Mouse (Mus musculus) ovary, postnatal 10 days (tissue): ENCODE results near the gene Gdf3.
"Not testable (repeated sequence)": the region's sequence is repeated elsewhere in the genome, so short reads cannot be mapped to it uniquely, and the experiment has no call there.

Experiments used
- DNase-seq: peaks from one replicate; pipeline ENCODE4 v3.0.0; 2022; ENCODE audit warnings: low spot score

Gdf3 gene

DNA sequence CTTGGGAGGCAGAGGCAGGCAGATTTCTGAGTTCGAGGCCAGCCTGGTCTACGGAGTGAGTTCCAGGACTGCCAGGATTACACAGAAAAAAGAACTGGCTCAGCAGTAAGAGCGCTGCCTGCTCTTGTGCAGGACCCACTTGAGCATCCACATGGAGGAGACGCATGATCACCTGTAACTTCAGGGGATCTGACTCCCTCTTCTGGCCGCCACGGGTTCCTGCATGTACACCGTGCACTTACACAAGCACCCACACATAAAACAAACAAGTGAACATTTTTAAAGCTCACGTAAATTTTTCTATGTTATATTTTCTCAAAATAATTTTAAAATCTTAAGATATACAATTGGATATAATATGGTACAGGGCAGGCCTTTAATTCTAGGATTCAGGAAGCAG lies 4.4 kb downstream of the Gdf3 start:
- no peak for DNase-seq

DNA sequence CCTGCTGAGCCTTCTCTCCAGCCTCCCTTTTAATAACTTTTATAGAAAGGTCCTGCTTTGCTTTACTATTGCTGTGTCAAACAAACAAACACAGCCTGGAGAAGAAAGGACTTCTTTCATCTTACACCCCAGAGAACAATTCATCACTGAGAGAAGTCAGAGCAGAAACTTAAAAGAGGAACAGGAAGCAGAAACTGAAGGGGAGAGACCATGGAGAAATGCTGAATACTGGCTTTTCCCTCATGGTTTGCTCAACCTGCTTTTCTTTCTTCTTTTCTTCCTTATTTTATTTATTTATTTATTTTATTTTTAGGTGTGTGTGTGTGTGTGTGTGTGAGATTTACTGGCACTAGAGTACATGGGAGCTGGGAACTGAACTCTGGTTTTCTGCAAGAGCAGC lies 5.6 kb downstream of the Gdf3 start:
- no peak for DNase-seq

DNA sequence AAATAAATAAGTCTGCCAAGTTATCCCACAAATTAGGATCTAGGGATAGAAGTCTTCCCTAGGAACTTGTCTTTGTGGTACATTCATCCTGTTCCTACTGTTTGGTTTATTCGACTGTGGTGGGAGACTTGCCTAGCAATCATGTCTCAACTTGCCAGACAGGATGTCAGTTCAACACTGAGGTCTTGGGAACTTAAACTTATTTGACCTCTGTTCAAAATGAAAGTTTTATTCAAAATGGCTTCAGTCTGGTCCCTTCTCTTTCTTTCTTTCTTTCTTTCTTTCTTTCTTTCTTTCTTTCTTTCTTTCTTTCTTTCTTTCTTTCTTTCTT lies 6.9 kb downstream of the Gdf3 start:
- DNase-seq = no peak

DNA sequence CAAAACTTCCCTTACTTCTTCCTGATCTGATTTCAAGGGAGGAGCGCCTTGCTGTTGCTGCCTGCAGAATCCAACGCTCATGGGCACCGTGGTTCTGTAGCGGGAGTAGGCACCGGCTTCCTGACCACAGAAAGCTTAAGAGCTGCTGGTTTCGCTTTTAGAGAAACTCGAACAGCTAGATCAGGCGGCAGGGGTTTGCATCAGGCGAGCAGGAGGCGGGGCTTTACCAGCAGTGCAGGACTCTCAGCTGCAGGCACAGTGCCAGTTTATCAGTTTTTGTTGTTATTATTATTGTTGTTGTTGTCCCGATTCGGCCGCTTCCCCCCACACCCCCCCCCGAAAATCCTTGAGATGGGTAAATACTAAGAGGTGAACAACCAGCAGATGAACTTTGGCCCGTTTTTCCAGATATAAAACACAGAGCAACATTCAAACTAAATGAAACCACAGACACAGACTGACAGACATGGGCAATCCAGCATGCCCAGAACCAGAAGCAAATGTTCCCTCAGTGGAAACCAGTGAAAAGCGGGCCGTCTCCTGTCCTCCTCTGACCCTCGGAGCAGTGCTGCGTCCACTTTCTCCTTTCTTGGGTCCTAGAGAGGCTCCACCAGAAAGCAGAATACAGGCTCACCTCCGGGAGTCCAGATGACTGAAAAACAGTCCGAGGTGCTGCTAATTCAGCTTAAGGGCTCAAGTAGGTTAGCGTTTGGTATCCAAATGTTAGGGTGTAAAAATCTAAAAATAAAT lies 7.5 kb downstream of the Gdf3 start, which contains the start of gene Apobec1:
TSS of gene Apobec1 (minus strand) at position 203 of the 750 bp plus-strand sequence.
- peak; percentile 22 for DNase-seq

DNA sequence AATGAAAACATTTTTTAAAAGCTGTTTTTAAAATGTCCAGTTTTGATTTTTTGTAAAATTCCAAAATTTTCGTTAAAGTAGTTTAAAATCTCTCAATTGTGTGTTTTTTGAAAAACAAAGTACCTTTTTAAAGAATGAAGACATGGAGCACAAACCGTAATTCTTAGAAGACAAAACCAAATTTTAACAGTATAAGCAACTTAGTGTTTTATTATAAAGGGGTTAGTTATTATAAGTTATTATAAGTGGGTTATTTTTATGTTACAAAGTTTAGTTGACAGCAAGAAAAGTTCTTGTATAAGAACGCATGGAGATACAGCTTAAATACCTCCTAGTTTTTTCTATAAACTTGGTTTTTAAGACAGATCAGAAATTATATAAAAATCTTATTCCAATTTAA lies 8.3 kb downstream of the Gdf3 start:
- no peak for DNase-seq

DNA sequence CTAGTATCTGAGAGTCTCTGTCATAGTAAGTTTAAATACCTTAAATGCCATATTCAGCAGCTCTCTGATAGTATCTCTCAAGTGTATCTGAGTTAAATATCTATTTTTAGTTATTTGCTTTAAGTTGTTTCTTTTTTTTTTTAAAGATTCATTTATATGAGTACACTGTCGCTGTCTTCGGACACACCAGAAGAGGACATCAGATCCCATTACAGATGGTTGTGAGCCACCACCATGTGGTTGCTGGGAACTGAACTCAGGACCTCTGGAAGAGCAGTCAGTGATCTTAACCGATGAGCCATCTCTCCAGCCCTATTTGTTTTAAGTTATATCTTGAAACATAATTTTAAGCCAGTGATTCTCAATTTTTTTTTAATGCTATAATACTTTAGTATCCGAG lies 8.9 kb downstream of the Gdf3 start:
- no peak for DNase-seq

DNA sequence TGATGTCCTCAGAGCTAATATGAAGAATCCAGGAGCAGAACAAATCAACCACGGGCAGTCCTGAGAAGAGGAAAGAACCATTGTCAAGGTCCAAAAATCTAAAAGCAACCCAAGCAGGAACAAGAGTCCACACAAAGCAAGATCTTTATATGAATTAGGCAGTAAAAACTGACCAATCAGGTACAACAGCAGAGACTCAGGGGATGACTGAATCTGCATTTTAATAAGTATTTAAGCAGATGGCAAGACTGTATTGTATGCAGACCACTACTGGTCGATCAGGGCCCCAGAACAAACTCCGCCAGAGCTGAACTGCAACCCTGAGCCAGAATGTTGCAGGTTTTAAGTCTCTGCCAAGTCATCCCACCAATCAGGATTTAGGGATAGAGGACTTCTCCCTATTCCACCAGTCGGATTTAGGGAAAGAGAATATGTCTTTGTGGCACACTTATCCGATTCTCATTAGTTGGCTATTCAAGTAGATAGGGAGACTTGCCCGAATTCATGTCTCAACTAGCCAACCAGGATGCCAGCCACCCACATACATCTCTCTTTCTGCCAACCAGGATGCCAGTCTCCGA lies 9.7 kb downstream of the Gdf3 start:
- DNase-seq = no peak

DNA sequence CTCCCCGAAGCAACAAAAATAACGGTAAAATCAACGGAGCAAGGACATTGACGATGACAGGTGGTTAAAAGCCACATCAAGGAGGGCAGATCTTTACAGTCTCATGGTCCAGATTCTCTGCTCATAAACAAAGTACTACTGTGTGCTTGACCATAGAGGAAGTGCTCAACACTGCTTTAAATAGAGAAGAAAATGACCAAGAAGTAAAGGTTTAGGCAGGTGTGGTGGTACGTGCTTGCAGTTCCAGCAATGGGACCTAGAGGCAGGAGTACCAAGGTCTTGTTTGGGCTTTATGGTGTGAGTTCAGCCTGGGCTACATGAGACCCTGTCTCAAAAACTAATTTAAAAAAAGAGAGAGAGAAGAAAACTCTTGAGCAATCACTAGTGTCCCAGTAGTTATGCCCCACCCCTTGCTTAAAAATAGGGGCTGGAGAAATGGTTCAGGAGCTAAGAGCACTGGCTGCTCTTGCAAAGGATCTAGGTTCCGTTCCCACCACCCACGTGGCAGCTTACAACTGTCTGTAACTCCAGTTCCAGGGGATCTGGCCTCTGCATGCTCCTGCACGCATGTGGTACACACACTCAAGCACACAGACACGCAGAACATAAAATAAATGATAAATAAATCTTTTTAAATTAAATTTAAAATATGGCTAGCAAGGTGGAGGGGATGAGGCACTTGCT lies 10.7 kb downstream of the Gdf3 start:
- DNase-seq = no peak

DNA sequence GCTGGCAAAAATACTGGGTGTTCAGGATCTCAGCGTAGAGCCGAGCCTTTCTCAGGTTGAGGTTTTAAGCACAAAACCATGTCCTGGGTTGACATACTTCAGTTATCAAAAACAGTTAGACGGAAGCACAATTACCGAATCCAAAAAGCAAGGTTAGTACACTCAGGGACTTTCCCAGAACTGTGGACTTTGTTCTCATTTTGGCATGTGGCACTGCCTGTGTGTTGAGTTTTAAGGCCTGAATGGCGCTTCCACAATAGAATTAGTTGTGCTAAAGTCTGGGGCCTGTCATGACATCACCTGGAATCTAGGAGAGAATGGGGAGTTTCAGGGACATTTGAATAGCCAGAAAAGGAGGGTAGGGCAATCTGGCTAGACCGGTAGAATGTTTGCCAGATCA lies 11.5 kb downstream of the Gdf3 start:
- DNase-seq = no peak

DNA sequence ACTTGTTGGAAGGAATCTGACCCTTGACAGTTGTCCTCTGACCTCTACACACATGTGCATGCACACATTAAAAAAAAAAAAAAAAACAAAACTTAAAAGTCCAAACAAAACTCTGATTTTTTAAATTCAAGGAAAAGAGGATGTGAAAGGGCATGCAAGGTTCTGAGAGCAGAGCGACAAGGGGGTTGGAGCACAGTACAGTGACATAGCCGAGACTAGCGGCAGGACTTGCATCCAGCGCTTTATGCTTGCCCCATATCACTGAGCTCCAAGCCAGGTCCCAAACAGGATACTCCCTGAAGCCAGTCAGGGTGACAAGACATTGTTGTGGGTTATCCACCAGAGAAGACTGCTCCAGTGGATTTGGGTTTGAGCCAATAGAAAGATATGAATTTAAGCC lies 11.9 kb downstream of the Gdf3 start:
- DNase-seq = no peak

DNA sequence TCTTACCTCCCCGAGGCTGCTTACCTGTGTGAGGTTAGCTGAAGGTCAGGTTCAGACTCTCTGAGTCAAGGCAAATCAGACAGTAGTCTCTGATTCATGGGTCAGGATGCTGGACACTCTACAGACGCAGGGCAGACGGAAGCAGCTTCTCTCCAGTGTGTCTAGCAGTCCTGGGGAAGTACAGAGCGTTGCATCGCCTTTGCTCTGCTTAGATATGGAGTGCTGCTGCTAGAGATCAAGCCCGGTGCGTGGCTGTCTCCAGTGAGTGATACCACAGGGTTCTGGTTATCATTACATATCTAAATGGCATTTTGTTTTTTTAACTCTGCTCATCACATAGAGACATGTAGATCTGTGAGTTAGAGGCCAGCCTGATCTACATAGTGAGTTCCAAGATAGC lies 13.3 kb downstream of the Gdf3 start:
- no peak for DNase-seq

DNA sequence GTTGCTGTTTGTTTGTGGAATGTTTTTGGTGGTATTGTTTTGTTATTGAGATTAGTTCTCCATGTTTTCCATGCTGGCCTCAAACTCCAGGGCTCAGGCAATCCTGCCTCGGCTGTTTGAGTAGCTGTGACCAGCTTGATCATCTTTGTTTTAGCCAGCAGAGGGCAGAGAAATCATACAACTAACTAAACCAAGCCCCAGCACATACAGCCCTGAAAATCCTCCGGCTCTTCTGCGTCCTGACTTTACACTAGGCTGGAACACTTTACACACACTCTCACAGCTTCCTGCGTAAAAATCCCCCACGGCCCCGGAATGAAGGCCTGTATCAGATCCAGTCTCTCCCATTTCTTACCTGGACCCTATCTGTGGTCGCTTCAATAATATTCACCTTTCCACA lies 14.2 kb downstream of the Gdf3 start:
- no peak for DNase-seq

DNA sequence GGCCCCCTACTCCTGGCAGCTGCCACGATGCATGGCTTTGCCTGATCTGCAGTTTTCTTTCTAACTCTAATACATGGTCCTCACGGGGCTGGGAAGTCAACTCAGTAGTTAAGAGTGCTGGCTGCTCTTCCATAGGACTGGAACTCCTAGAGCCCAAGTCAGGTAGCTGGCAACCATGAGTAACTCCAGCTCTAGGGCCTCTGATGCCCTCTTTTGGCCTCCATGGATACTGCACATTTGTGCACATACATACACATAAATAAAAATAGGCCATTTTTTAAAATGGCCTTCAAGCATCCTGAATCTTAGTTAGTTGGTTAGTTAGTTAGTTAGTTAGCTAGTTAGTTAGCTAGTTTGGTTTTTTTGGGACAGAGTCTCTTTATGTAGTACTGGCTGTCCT lies 17.0 kb downstream of the Gdf3 start:
- DNase-seq = no peak

DNA sequence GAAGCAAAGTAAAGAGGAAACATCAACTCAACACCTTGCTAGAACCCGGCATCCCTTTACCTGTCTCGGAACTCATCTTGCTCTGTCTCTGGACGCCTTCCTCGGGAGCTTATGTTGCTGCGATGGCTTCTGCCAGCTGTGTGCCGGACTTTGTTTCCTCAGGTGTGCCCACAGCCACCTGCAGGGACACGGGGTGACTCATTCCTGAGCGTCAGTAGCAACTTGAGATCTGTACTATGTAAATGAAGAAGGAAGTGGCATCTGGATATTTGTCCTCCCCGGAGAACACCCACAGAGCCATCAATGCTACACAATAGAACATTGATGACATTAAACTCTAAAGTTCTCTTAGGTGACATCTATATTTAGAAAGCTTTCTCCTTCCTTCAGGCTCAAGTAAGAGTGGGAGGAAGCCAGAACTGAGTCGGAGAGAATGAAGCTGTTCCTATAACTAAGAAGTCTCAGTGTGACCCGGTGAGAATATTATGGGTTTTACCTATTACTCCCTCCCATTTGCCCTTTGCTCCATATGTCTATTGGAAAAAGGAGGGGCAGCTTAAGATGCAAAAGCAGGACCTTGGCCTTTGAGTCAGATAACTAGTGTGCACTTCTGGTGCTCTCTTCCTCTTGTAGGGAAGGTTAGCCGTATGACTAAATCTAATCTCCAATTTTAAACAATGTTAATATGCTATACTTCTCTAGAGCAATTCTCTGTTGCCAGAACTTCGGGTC lies 18.7 kb downstream of the Gdf3 start:
- DNase-seq = no peak

DNA sequence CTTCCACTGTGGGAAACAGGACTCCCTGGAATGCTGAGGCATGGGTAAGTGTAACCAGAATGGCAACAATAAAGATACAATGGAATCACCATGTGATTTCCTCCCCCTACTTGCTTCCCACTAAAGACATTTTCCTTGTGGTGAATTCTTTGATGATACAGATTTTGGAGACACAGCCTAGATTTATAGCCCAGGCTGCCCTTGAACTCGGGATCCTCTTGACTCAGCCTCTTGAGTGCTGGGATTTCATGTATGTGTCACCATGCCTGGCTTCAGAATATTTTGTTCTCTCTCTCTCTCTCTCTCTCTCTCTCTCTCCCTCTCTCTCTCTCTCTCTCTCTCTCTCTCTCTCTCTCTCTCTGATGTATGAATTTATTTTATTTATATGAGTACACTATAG lies 30.8 kb downstream of the Gdf3 start:
- no peak for DNase-seq

DNA sequence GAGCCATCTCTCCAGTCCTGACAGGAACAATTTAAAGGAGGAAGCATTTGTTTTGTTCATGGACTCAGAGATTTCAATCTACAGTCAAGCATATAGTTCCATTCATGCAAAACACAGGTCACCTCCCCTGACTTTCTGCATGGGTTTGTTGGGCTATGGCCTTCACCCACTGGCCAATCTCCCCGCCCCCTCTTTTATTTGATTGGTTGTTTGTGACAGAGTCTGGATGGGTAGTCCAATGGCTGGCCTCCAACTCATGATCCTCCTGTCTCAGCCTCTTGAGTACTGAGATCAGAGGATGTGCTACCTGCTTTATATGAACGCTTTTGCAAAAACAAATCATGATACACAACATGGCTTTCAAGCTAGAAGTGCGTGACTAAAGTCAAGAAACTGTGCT lies 32.9 kb downstream of the Gdf3 start:
- no peak for DNase-seq

DNA sequence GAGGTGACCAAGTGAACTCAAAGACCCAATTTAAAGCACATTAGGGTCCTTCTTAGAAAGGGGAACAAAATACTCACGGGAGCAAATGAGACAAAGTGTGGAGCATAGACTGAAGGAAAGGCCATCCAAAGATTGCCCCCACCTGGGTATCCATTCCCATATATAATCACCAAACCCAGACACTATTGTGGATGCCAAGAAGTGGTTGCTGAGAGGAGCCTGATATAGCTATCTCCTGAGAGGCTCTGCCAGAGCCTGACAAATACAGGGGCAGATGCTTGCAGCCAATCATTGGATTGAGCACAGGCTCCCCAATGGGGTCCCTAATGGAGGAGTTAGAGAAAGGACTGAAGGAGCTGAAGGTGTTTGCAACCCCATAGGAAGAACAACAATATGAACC lies 34.9 kb downstream of the Gdf3 start:
- not testable (repeated sequence) for DNase-seq

DNA sequence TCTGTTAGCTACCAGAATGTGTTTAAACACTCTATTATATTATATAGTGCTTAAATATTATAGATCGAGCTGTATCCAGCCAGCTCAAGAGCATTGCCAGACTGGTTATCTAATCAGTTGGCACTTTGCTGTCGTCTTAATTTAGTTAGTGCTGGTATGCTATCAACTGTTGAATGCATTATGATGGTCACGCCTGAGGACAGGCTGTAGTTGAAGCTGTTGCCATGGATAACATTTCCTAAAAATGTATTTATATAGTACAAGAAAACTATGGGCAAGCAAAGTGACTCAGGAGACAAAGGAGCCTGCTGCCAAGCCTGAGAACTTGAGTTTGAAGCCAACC lies 38.3 kb downstream of the Gdf3 start:
- no peak for DNase-seq

DNA sequence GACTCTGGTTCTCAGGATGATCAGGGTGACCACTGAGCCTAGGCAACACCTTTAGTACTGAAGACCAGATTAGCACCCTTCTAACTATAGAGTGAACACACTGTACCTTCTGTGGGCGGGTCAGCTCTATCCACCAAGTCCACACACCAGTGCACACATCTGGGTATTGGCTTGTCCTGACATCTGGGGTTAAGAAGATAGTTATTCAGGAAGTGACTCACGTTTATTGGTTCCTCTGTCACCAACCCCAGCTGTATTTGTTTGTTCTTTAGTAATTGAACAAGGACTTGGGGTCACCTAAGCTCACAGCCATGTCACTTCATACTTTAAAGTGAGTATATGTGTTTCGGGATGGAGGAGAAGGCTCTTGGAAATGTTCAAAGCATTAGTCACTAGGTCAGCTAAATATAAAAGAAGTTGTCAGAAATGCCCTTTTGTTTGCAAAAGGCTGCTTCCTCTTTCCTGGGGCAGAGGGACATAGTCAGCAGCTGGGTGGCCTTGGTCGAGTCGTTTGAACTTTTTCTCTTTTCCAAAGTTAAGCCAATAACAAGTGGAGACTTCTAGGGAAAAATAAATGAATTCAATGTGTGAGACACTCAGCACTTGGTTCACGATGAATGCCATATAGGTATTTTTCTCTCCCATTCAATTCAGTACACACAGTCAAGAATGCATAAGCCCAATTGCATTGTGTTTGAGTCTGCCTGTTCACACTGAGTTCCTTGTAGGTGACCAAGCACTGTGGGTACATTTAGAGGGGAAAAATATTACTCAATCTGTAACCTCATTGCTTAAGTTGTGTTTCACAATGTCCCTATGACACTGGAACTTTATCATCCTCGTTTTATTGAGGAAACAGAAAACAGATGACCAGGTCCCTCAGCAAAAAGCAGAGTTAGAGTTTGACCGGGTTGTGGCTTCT lies 38.9 kb downstream of the Gdf3 start:
- DNase-seq = no peak

DNA sequence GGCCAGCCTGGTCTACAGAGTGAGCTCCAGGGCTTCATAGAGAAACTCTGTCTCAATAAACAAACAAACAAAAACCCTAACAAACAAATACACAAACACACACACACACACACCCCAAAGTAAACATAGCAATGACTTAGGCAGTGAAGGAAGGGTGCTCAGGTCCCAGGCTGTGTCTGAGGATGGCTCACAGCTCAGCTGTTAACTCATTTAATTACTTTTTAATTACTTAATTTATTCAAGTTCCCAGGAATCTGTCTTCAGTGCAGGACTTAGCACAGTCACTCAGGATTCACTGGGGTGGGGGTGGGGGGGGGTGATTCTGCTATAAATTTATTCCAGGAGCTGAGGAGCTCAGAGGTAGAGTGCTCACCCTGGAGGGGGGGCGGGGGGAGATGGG lies 40.1 kb downstream of the Gdf3 start:
- no peak for DNase-seq

DNA sequence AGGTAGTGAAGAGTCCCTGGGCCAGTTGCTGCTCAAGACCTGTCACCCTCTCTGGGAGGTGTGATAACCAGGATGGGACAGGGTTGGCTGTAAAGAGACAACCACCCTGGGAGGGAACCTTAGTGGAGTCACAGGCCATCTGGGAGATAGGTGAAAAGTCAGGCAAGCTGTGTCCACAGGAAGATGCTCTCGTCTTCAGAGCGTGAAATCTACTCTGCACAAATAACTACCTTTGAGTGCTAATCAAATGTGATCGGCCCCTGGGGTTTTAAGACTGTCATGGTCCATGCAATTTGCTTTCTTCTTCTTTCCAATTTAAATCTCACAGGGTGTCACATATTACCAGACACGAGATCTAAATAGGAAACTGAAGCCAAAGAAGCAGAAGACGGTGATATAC lies 40.8 kb downstream of the Gdf3 start:
- DNase-seq = no peak
